Mouse (Mus musculus): ENCODE data around the gene Zfyve21. TPM values are rescaled to one million over a fixed set of nuclear protein-coding genes. Genes with fewer than 3 reads are reported as not detected.

The Zfyve21 gene
- polyA plus RNA-seq, 1 experiment from 2014 or later: 117 TPM

GRCm38 (mm10) chr12:111812075-111812474 lies 1.9 kb upstream of the Zfyve21 start:
- peaks cover 37% of the 10 kb centered on the region for H3K4me1 ChIP-seq (replicated peaks; ENCODE audit: insufficient read depth, low read length)
- H3K9ac ChIP-seq (ENCODE audit: low read depth, low read length): no peak overlapping the region
- WGBS: 86% methylated on average over 13 of the region's 13 CpGs
- H3K27me3 ChIP-seq (ENCODE audit: insufficient read depth, low read length): no peaks in the 10 kb centered on the region
- H3K36me3 ChIP-seq (ENCODE audit: insufficient read depth, low read length): peaks cover 14% of the 10 kb centered on the region; the same call in 1 of the 2 replicates
- H3K9me3 ChIP-seq (replicated peaks; ENCODE audit: low read length): no peaks in the 10 kb centered on the region
- H3K27ac ChIP-seq: no peak overlapping the region
- ATAC-seq (replicated peaks; ENCODE audit: low FRiP score, low read depth) (no peak), DNase-seq (ENCODE audit: low spot score) (no peak)
- no peak for TF ChIP-seq CTCF (IDR thresholded peaks at IDR 0.05; ENCODE audit: low read depth)
- no peak overlapping the region for H3K4me2 ChIP-seq (ENCODE audit: low read length)
- H3K4me3 ChIP-seq (replicated peaks; ENCODE audit: low read depth, low read length): no peak overlapping the region

GRCm38 (mm10) chr12:111812611-111813010 lies 1.4 kb upstream of the Zfyve21 start:
- Histone ChIP-seq H3K27me3 (ENCODE audit: insufficient read depth, low read length) (no peaks in the 10 kb centered on the region), H3K4me3 (replicated peaks; ENCODE audit: low read depth, low read length) (peak overlapping the region; percentile 72; the same call in 1 of the 2 replicates), H3K36me3 (ENCODE audit: insufficient read depth, low read length) (peaks cover 10% of the 10 kb centered on the region; the same call in 1 of the 2 replicates), H3K4me2 (ENCODE audit: low read length) (peak overlapping the region; percentile 59; the same call in 1 of the 2 replicates), H3K9me3 (replicated peaks; ENCODE audit: low read length) (no peaks in the 10 kb centered on the region), H3K27ac (no peak overlapping the region), H3K4me1 (replicated peaks; ENCODE audit: insufficient read depth, low read length) (peaks cover 38% of the 10 kb centered on the region), H3K9ac (ENCODE audit: low read depth, low read length) (0 out of 2 replicates have a peak overlapping the region, but pooled peaks have one; percentile 2)
- no peak for ATAC-seq (replicated peaks; ENCODE audit: low FRiP score, low read depth)
- TF ChIP-seq CTCF (IDR thresholded peaks at IDR 0.05; ENCODE audit: low read depth): no peak
- DNase-seq (ENCODE audit: low spot score): no peak
- 54% methylated on average over 12 of the region's 12 CpGs for WGBS

DNA sequence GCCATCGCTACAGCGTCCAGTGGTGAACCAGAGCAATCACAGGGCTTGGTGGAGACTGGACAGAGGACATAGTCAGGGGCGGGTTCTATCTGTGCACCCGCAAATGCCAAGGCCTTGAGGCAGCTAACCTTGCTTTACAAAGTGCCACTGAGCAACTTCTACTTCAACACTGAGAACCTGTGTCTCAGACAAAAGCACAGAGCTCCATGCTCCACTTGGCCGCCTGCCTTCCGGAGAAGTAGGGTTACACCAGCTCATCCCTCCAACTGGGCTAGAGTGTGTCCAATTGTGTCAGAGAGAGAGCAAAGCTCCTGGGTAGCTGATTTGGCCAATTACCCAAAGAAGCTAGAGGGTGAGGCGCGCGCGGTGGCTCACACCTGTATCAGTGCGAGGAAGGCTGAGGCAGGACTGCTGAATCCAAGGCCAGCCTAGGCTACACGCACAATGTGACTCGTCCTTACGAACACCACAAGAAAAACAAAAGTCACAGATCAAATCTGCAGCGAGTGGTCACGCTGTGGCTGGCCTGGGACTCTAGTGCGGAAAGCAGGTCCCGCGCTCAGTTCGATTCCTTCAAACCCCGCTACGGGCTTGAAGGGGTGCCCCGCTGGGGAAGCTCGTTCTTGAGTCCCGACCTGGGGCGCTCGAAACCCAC lies 732 bp upstream of the Zfyve21 start:
- 2% methylated on average over 27 of the region's 27 CpGs for WGBS
- no peak for ATAC-seq (replicated peaks; ENCODE audit: low FRiP score, low read depth)
- Histone ChIP-seq H3K27ac (no peak overlapping the region), H3K4me2 (ENCODE audit: low read length) (peak overlapping the region; percentile 59), H3K4me3 (replicated peaks; ENCODE audit: low read depth, low read length) (peak overlapping the region; percentile 72), H3K27me3 (ENCODE audit: insufficient read depth, low read length) (no peaks in the 10 kb centered on the region), H3K9ac (ENCODE audit: low read depth, low read length) (peak overlapping the region; percentile 66), H3K4me1 (replicated peaks; ENCODE audit: insufficient read depth, low read length) (peaks cover 38% of the 10 kb centered on the region), H3K36me3 (ENCODE audit: insufficient read depth, low read length) (peaks cover 5% of the 10 kb centered on the region; the same call in 1 of the 2 replicates), H3K9me3 (replicated peaks; ENCODE audit: low read length) (no peaks in the 10 kb centered on the region)
- TF ChIP-seq CTCF (IDR thresholded peaks at IDR 0.05; ENCODE audit: low read depth): no peak
- DNase-seq (ENCODE audit: low spot score): no peak

- peak; percentile 21 for DNase-seq (ENCODE audit: low spot score)
- WGBS: 21% methylated on average over 19 of the region's 19 CpGs
- TF ChIP-seq CTCF (IDR thresholded peaks at IDR 0.05; ENCODE audit: low read depth): no peak
Observed at GRCm38 (mm10) chr12:111814769-111815762, 1.1 kb downstream of the Zfyve21 start.

DNA sequence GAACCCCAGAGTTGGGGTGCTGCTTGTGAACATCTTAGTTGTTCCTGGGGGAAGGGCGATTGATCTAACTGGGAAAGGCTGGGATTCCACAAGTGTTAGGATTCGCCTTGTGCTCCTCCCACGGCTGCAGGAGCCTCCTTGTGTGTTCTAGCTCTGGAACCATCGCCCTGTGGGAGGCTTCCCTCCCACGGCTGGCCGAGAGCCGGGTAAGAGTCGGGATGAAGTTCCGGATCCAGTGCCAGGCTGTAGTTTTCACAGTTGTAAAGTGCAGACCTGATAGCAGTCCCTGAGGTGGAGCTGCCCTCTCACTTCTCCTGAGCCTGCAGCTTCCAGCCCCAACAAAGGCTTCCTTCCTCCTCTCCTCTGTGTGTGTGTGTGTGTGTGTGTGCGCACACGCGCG lies 2.6 kb downstream of the Zfyve21 start:
- peak overlapping the region; percentile 84 for H3K4me2 ChIP-seq (ENCODE audit: low read length)
- peaks cover 27% of the 10 kb centered on the region for H3K4me1 ChIP-seq (replicated peaks; ENCODE audit: insufficient read depth, low read length)
- 0 out of 2 replicates have a peak overlapping the region, but pooled peaks have one; percentile 8 for H3K9ac ChIP-seq (ENCODE audit: low read depth, low read length)
- WGBS: 44% methylated on average over 13 of the region's 13 CpGs
- H3K9me3 ChIP-seq (replicated peaks; ENCODE audit: low read length): no peaks in the 10 kb centered on the region
- H3K27ac ChIP-seq: peak overlapping the region; percentile 70
- H3K27me3 ChIP-seq (ENCODE audit: insufficient read depth, low read length): no peaks in the 10 kb centered on the region
- TF ChIP-seq CTCF (IDR thresholded peaks at IDR 0.05; ENCODE audit: low read depth): no peak
- ATAC-seq (replicated peaks; ENCODE audit: low FRiP score, low read depth) (no peak), DNase-seq (ENCODE audit: low spot score) (peak; percentile 35)
- 0 out of 2 replicates have a peak overlapping the region, but pooled peaks have one; percentile 10 for H3K4me3 ChIP-seq (replicated peaks; ENCODE audit: low read depth, low read length)
- no peaks in the 10 kb centered on the region for H3K36me3 ChIP-seq (ENCODE audit: insufficient read depth, low read length)

More at GRCm38 (mm10) chr12:111814769-111815762, 1.1 kb downstream of the Zfyve21 start:
- H3K4me2 ChIP-seq (ENCODE audit: low read length): peak overlapping the region; percentile 84
- ATAC-seq (replicated peaks; ENCODE audit: low FRiP score, low read depth): no peak
- peaks cover 28% of the 10 kb centered on the region for H3K4me1 ChIP-seq (replicated peaks; ENCODE audit: insufficient read depth, low read length)
- no peaks in the 10 kb centered on the region for H3K27me3 ChIP-seq (ENCODE audit: insufficient read depth, low read length)
- peak overlapping the region; percentile 96 for H3K27ac ChIP-seq
- H3K36me3 ChIP-seq (ENCODE audit: insufficient read depth, low read length): no peaks in the 10 kb centered on the region
- H3K9me3 ChIP-seq (replicated peaks; ENCODE audit: low read length): no peaks in the 10 kb centered on the region
- peak overlapping the region; percentile 90 for H3K9ac ChIP-seq (ENCODE audit: low read depth, low read length)
- H3K4me3 ChIP-seq (replicated peaks; ENCODE audit: low read depth, low read length): peak overlapping the region; percentile 72

- ATAC-seq (replicated peaks; ENCODE audit: low FRiP score, low read depth) (no peak), DNase-seq (ENCODE audit: low spot score) (peak; percentile 24)
- Histone ChIP-seq H3K4me2 (ENCODE audit: low read length) (peak overlapping the region; percentile 84), H3K9ac (ENCODE audit: low read depth, low read length) (0 out of 2 replicates have a peak overlapping the region, but pooled peaks have one; percentile 8), H3K27me3 (ENCODE audit: insufficient read depth, low read length) (no peaks in the 10 kb centered on the region), H3K4me1 (replicated peaks; ENCODE audit: insufficient read depth, low read length) (peaks cover 27% of the 10 kb centered on the region), H3K9me3 (replicated peaks; ENCODE audit: low read length) (no peaks in the 10 kb centered on the region), H3K27ac (peak overlapping the region; percentile 70), H3K36me3 (ENCODE audit: insufficient read depth, low read length) (no peaks in the 10 kb centered on the region), H3K4me3 (replicated peaks; ENCODE audit: low read depth, low read length) (no peak overlapping the region)
- WGBS: 47% methylated on average over 9 of the region's 9 CpGs
- TF ChIP-seq CTCF (IDR thresholded peaks at IDR 0.05; ENCODE audit: low read depth): peak; percentile 25; the same call in 1 of the 2 replicates
Observed at GRCm38 (mm10) chr12:111816967-111817366, 3.0 kb downstream of the Zfyve21 start.
